Mouse (Mus musculus): Measurements from ENCODE around the gene Gm45785. TPM values are rescaled to one million over a fixed set of nuclear protein-coding genes. Genes with fewer than 3 reads are reported as not detected.

Gm45785 gene
- polyA plus RNA-seq, 1 experiment from 2014 or later = not detected

DNA sequence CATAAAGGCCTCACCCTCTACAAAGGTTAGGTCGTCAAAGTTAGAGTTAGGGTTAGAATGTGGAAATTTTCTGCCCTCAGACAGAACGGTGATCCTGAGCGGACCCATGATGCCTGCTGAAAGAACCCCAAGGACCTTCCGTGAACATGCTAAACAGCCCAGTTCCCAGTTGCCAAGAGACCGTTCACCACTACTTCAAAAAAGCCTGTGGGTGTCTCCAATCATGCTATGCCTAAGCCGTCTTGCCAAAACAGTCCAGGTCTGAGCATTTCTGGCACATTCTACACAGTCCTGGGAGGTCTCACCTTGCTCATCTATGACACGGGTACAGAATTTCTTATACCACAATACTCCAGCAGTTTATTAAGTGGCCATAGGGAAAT lies 68.1 kb downstream of the Gm45785 start:
- no peak for TF ChIP-seq CTCF (IDR thresholded peaks at IDR 0.05; ENCODE audit: low read depth)
- H3K4me3 ChIP-seq (ENCODE audit: low read depth, low read length) = no peak overlapping the region
- H3K27ac ChIP-seq (ENCODE audit: low read depth, low read length) = no peak overlapping the region
- ATAC-seq = no peak
- no peaks in the 10 kb centered on the region for H3K4me1 ChIP-seq (replicated peaks; ENCODE audit: control insufficient read depth, insufficient read depth, low read length)
- H3K36me3 ChIP-seq (ENCODE audit: control insufficient read depth, insufficient read depth) = no peaks in the 10 kb centered on the region
- WGBS = 85% methylated on average over 7 of the region's 7 CpGs
- H3K27me3 ChIP-seq (replicated peaks; ENCODE audit: control insufficient read depth, insufficient read depth, low read length) = no peaks in the 10 kb centered on the region
- H3K9me3 ChIP-seq (ENCODE audit: control insufficient read depth) = no peaks in the 10 kb centered on the region
- no peak overlapping the region for H3K9ac ChIP-seq (ENCODE audit: low read depth, low read length)
- H3K4me2 ChIP-seq (replicated peaks; ENCODE audit: low read depth) = no peak overlapping the region

GRCm38 (mm10) chr7:140787406-140788052 lies 68.6 kb downstream of the Gm45785 start, which contains the start of gene Syce1:
Gene Syce1, minus strand, starts transcription at chr7:140787852.
- ATAC-seq = no peak
- H3K36me3 ChIP-seq (ENCODE audit: control insufficient read depth, insufficient read depth) = no peaks in the 10 kb centered on the region
- no peak for TF ChIP-seq CTCF (IDR thresholded peaks at IDR 0.05; ENCODE audit: low read depth)
- no peak within 1 kb of the TSS for H3K4me2 ChIP-seq (replicated peaks; ENCODE audit: low read depth)
- WGBS = 77% methylated on average over 33 of the region's 33 CpGs
- H3K9me3 ChIP-seq (ENCODE audit: control insufficient read depth) = no peaks in the 10 kb centered on the region
- no peaks in the 10 kb centered on the region for H3K27me3 ChIP-seq (replicated peaks; ENCODE audit: control insufficient read depth, insufficient read depth, low read length)
- H3K27ac ChIP-seq (ENCODE audit: low read depth, low read length) = no peak within 1 kb of the TSS
- no peak within 1 kb of the TSS for H3K9ac ChIP-seq (ENCODE audit: low read depth, low read length)
- H3K4me1 ChIP-seq (replicated peaks; ENCODE audit: control insufficient read depth, insufficient read depth, low read length) = no peaks in the 10 kb centered on the region
- H3K4me3 ChIP-seq (ENCODE audit: low read depth, low read length) = no peak within 1 kb of the TSS

- WGBS = 88% methylated on average over 4 of the region's 4 CpGs
- H3K9me3 ChIP-seq (ENCODE audit: control insufficient read depth) = no peaks in the 10 kb centered on the region
- H3K27me3 ChIP-seq (replicated peaks; ENCODE audit: control insufficient read depth, insufficient read depth, low read length) = no peaks in the 10 kb centered on the region
Measured at GRCm38 (mm10) chr7:140780548-140780947, 75.6 kb downstream of the Gm45785 start.

More at GRCm38 (mm10) chr7:140780548-140780947, 75.6 kb downstream of the Gm45785 start:
- Histone ChIP-seq H3K36me3 (ENCODE audit: control insufficient read depth, insufficient read depth) (no peaks in the 10 kb centered on the region), H3K4me2 (replicated peaks; ENCODE audit: low read depth) (no peak overlapping the region), H3K4me3 (ENCODE audit: low read depth, low read length) (no peak overlapping the region), H3K27ac (ENCODE audit: low read depth, low read length) (no peak overlapping the region), H3K9ac (ENCODE audit: low read depth, low read length) (no peak overlapping the region), H3K4me1 (replicated peaks; ENCODE audit: control insufficient read depth, insufficient read depth, low read length) (no peaks in the 10 kb centered on the region)
- TF ChIP-seq CTCF (IDR thresholded peaks at IDR 0.05; ENCODE audit: low read depth) = no peak
- ATAC-seq = no peak

Other genes starting within 250 kb of the Gm45785 start
- not detected in 2 replicates for gene Olfr61, start 227.4 kb downstream of the Gm45785 start, polyA plus RNA-seq (2015; fragmentation: Nextera tagmentation; extraction: Ambion mirVana)
- gene Olfr53, start 209.9 kb downstream of the Gm45785 start, polyA plus RNA-seq (2015; fragmentation: Nextera tagmentation; extraction: Ambion mirVana) = not detected in 2 replicates
- gene Olfr539, start 196.4 kb downstream of the Gm45785 start, polyA plus RNA-seq (2015; fragmentation: Nextera tagmentation; extraction: Ambion mirVana) = not detected in 2 replicates
- gene Olfr45, start 174.4 kb downstream of the Gm45785 start, polyA plus RNA-seq (2015; fragmentation: Nextera tagmentation; extraction: Ambion mirVana) = not detected in 2 replicates
- gene Olfr541, start 159.1 kb downstream of the Gm45785 start, polyA plus RNA-seq (2015; fragmentation: Nextera tagmentation; extraction: Ambion mirVana) = not detected in 2 replicates
- not detected in 2 replicates for gene Cyp2e1, start 92.6 kb downstream of the Gm45785 start, polyA plus RNA-seq (2015; fragmentation: Nextera tagmentation; extraction: Ambion mirVana)
- gene Syce1, start 68.5 kb downstream of the Gm45785 start, polyA plus RNA-seq (2015; fragmentation: Nextera tagmentation; extraction: Ambion mirVana) = 0.18 and 0.30 TPM in 2 replicates
- gene Zfp941, start 34.2 kb downstream of the Gm45785 start, polyA plus RNA-seq (2015; fragmentation: Nextera tagmentation; extraction: Ambion mirVana) = 0.59 and 0.76 TPM in 2 replicates
- 52.2 and 55.3 TPM in 2 replicates for gene Urah, start 21.3 kb downstream of the Gm45785 start, polyA plus RNA-seq (2015; fragmentation: Nextera tagmentation; extraction: Ambion mirVana)
- not detected in 2 replicates for gene Scgb1c1, start 10.8 kb downstream of the Gm45785 start, polyA plus RNA-seq (2015; fragmentation: Nextera tagmentation; extraction: Ambion mirVana)
- not detected in 2 replicates for gene Odf3, start 8.5 kb downstream of the Gm45785 start, polyA plus RNA-seq (2015; fragmentation: Nextera tagmentation; extraction: Ambion mirVana)
- gene Ric8a, start 626 bp upstream of the Gm45785 start, polyA plus RNA-seq (2015; fragmentation: Nextera tagmentation; extraction: Ambion mirVana) = 42.3 and 47.7 TPM in 2 replicates
- gene Bet1l, start 1.2 kb upstream of the Gm45785 start, polyA plus RNA-seq (2015; fragmentation: Nextera tagmentation; extraction: Ambion mirVana) = 42.4 and 52.6 TPM in 2 replicates
- gene Psmd13, start 25.6 kb upstream of the Gm45785 start, polyA plus RNA-seq (2015; fragmentation: Nextera tagmentation; extraction: Ambion mirVana) = 150 and 155 TPM in 2 replicates
- gene Sirt3, start 26.0 kb upstream of the Gm45785 start, polyA plus RNA-seq (2015; fragmentation: Nextera tagmentation; extraction: Ambion mirVana) = 28.9 and 30.9 TPM in 2 replicates
- 0.53 and 0.69 TPM in 2 replicates for gene Cox8b, start 44.1 kb upstream of the Gm45785 start, polyA plus RNA-seq (2015; fragmentation: Nextera tagmentation; extraction: Ambion mirVana)
- gene Nlrp6, start 64.6 kb upstream of the Gm45785 start, polyA plus RNA-seq (2015; fragmentation: Nextera tagmentation; extraction: Ambion mirVana) = 52.8 and 53.0 TPM in 2 replicates
- 18.9 and 19.4 TPM in 2 replicates for gene Pgghg, start 85.1 kb upstream of the Gm45785 start, polyA plus RNA-seq (2015; fragmentation: Nextera tagmentation; extraction: Ambion mirVana)
- 0.34 and 0.75 TPM in 2 replicates for gene Ifitm5, start 94.0 kb upstream of the Gm45785 start, polyA plus RNA-seq (2015; fragmentation: Nextera tagmentation; extraction: Ambion mirVana)
- gene Gm45717, start 99.6 kb upstream of the Gm45785 start, polyA plus RNA-seq (2015; fragmentation: Nextera tagmentation; extraction: Ambion mirVana) = 0.38 TPM in 1 of 2 replicates, not detected in the other
- gene Ifitm2, start 99.7 kb upstream of the Gm45785 start, polyA plus RNA-seq (2015; fragmentation: Nextera tagmentation; extraction: Ambion mirVana) = 686 and 738 TPM in 2 replicates
- gene Ifitm1, start 110.9 kb upstream of the Gm45785 start, polyA plus RNA-seq (2015; fragmentation: Nextera tagmentation; extraction: Ambion mirVana) = 122 and 133 TPM in 2 replicates
- 324 and 334 TPM in 2 replicates for gene Ifitm3, start 154.4 kb upstream of the Gm45785 start, polyA plus RNA-seq (2015; fragmentation: Nextera tagmentation; extraction: Ambion mirVana)
- gene Ifitm6, start 161.6 kb upstream of the Gm45785 start, polyA plus RNA-seq (2015; fragmentation: Nextera tagmentation; extraction: Ambion mirVana) = 0.93 and 1.0 TPM in 2 replicates
- not detected in 2 replicates for gene Gm17387, start 172.8 kb upstream of the Gm45785 start, polyA plus RNA-seq (2015; fragmentation: Nextera tagmentation; extraction: Ambion mirVana)
- 1.9 and 2.9 TPM in 2 replicates for gene B4galnt4, start 204.8 kb upstream of the Gm45785 start, polyA plus RNA-seq (2015; fragmentation: Nextera tagmentation; extraction: Ambion mirVana)
- 35.3 and 38.6 TPM in 2 replicates for gene Pkp3, start 221.9 kb upstream of the Gm45785 start, polyA plus RNA-seq (2015; fragmentation: Nextera tagmentation; extraction: Ambion mirVana)
- 42.1 and 43.2 TPM in 2 replicates for gene Sigirr, start 244.2 kb upstream of the Gm45785 start, polyA plus RNA-seq (2015; fragmentation: Nextera tagmentation; extraction: Ambion mirVana)